Mouse (Mus musculus): ENCODE results near the gene Cib4.

The Cib4 gene

DNA sequence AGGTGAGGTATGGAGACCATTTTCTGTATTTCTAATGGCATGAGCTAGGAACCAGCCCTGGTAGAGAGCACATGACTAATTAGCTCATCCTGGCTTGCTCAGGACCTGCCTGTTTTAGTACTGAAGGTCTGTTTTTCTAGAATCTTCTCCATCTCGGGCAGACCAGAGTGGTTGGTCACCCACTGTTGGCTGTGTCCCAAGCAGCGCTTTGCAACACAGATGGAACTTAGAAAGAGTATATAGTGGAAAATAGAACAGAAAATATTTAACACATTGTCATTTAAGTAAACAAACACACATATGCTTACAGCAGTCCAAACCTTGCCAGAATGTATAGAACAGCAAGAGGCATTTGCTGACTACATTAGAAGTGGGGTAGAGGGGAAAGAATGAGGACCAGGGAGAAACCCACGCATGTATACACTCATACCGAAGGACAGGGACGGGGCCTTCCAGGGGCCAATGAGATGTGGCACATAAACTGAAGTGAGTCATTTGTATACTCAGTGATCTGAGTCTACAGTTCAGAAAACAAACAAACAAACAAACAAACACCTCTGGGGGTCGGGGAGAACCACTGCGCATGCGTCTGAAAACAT, 105.2 kb downstream of the Cib4 start:
- 81% methylated on average over 8 of the region's 8 CpGs for WGBS

DNA sequence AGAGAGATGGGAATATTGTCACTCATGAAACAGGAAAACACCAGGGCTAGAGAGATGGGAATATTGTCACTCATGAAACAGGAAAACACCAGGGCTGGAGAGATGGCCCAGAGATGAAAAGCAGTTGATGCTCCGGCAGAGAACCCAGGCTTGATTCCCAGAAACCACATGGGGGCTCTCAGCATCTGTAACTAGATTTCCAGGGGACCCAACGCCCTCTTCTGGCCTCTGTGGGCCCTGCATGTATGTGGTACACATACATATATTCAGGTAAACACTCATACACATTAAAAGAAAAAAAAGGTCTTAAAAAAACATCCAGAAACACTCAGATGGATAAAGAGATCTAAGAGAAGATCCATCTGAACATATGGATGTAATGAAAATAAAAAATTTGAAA, 106.7 kb downstream of the Cib4 start:
- 51% methylated on average over 2 of the region's 2 CpGs for WGBS

All from cerebral cortex, adult 2 months (tissue).